Mouse (Mus musculus) liver, embryonic 11.5 days (tissue): ENCODE data around the gene Ankrd60. TPM values are rescaled to one million over a fixed set of nuclear protein-coding genes. Genes with fewer than 3 reads are reported as not detected.

Experiments used
- ATAC-seq: fragments of 200-750 bp; cut with Nextera tagmentation; replicated peaks from 2 replicates; pipeline ENCODE4 v1.8.0; 2017; ENCODE audit warnings: moderate number of reproducible peaks, mild to moderate bottlenecking, moderate TSS enrichment, moderate library complexity; ENCODE audit not compliant: low FRiP score
- DNase-seq: peaks from one replicate; pipeline ENCODE4 v3.0.0-alpha.2; 2017; ENCODE audit warnings: low spot score
- H3K27ac ChIP-seq: fragments of 300-500 bp; sonication (generic); 2 replicates; pipeline ENCODE4 v1.5.1; 2014; ENCODE audit warnings: mild to moderate bottlenecking, low read depth, low read length, control low read depth
- H3K27me3 ChIP-seq: fragments of 300-500 bp; sonication (generic); replicated peaks from 2 replicates; pipeline ENCODE4 v1.6.1; 2014; ENCODE audit warnings: low read length, mixed read lengths; ENCODE audit not compliant: control insufficient read depth, insufficient read depth
- H3K36me3 ChIP-seq: fragments of 300-500 bp; sonication (generic); 2 replicates; pipeline ENCODE4 v1.6.1; 2014; ENCODE audit warnings: mild to moderate bottlenecking, low read length, moderate library complexity, mixed read lengths; ENCODE audit not compliant: control insufficient read depth, insufficient read depth
- H3K4me1 ChIP-seq: fragments of 300-500 bp; sonication (generic); replicated peaks from 2 replicates; pipeline ENCODE4 v1.6.1; 2014; ENCODE audit warnings: low read length, mixed read lengths; ENCODE audit not compliant: control insufficient read depth, insufficient read depth
- H3K4me2 ChIP-seq: fragments of 300-500 bp; sonication (generic); 2 replicates; pipeline ENCODE4 v1.6.1; 2014; ENCODE audit warnings: mild to moderate bottlenecking, control low read depth, moderate library complexity
- H3K4me3 ChIP-seq: fragments of 300-500 bp; sonication (generic); 2 replicates; pipeline ENCODE4 v1.5.1; 2014; ENCODE audit warnings: low read depth, low read length, control low read depth
- H3K9ac ChIP-seq: fragments of 300-500 bp; sonication (generic); 2 replicates; pipeline ENCODE4 v1.6.1; 2014; ENCODE audit warnings: low read depth, low read length, control low read depth
- H3K9me3 ChIP-seq: fragments of 300-500 bp; sonication (generic); 2 replicates; pipeline ENCODE4 v1.6.1; 2016; ENCODE audit warnings: low read length, inconsistent platforms, mixed read lengths; ENCODE audit not compliant: control insufficient read depth
- WGBS: fragments of 180-500 bp; shearing (Covaris S2); extraction: QIAGEN DNeasy Blood & Tissue Kit; methylation state at CpG from one replicate; pipeline ENCODE4 v1.1.7; 2014; 5-methylcytosine and 5-hydroxymethylcytosine counted together
- polyA plus RNA-seq: library from polyadenylated mRNA; unstranded; fragments of >200 nt; fragmentation: Nextera tagmentation; extraction: Ambion mirVana; gene quantifications from 2 replicates; pipeline ENCODE4 v1.2.1, GENCODE M21; 2014

Ankrd60 gene
- polyA plus RNA-seq, 1 experiment from 2014 or later, result not detected

DNA sequence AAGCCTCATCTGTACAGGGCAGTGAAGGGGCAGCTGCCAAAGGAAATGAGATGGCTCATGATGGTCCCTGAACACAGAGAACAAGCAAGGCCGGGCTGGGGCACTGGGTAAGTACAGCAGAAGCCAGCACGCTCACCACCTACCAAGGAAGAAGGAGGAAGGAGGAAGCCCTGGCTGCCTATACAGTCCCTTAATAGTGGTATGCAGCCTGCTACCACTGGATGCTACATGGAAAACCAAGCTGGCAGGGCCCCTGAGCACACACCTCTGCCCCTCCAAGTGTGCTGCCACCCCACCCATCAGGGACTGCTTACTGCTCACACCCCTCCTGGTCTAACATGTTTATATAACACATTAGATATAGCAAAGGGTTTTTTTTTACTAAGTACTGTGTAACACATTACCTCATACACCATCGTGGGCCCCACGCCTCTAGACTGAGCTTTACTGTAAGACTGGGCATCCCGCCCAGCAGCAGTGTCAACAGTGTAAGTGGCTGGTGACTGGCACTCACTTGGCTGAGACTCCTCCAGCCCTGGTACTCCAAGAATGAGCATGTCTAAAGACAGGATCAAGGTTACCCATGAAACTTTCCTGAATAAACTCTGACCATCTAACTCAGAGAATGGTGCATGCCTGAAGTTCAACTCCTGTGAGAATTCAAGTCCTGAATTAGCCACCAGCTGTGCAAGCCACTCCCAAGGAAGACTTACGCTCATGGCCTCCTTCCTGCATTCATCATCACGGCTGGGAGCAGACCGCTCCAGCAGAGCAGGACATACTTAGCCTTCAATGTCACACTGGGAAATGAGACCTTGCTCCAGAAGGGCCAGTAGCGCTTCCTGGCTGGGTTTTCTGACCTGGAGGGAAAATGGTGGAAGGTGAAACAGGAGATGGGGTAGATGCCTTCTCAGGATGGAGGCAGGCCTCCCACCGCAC is 30.1 kb upstream of the Ankrd60 start:
- Histone ChIP-seq H3K4me1 (no peaks in the 10 kb centered on the region; the same call in 1 of the 2 replicates), H3K4me2 (no peak overlapping the region), H3K36me3 (peaks cover 3% of the 10 kb centered on the region; the same call in 1 of the 2 replicates), H3K9me3 (no peaks in the 10 kb centered on the region), H3K27ac (no peak overlapping the region), H3K4me3 (no peak overlapping the region), H3K9ac (no peak overlapping the region), H3K27me3 (no peaks in the 10 kb centered on the region)
- 90% methylated on average over 10 of the region's 10 CpGs for WGBS
- DNase-seq (no peak), ATAC-seq (no peak)

DNA sequence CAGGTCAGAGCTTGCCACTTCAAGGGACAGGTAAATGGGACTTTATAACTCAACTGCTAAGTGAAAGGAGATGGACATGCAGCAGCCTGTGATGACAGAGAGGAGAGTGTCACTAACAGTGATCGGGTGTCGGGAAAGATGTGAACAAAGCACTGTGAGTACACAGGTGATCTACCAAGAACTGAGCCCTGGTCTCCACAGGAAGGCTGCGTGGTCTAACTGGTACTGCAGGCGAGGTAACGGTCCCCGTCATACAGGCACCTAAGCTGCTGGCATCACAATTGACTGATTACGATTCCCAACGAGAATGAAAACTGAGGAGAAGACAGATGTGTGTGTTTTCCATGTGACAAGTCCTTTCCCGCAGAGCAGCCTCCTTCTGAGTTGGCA is 28.2 kb upstream of the Ankrd60 start:
- no peaks in the 10 kb centered on the region for H3K27me3 ChIP-seq
- no peak overlapping the region for H3K27ac ChIP-seq
- no peaks in the 10 kb centered on the region for H3K4me1 ChIP-seq
- H3K9me3 ChIP-seq, result peaks cover 4% of the 10 kb centered on the region; the same call in 1 of the 2 replicates
- no peak overlapping the region for H3K9ac ChIP-seq
- no peak overlapping the region for H3K4me2 ChIP-seq
- DNase-seq (no peak), ATAC-seq (no peak)
- 87% methylated on average over 9 of the region's 9 CpGs for WGBS
- H3K4me3 ChIP-seq, result no peak overlapping the region
- H3K36me3 ChIP-seq, result peaks cover 3% of the 10 kb centered on the region; the same call in 1 of the 2 replicates

DNA sequence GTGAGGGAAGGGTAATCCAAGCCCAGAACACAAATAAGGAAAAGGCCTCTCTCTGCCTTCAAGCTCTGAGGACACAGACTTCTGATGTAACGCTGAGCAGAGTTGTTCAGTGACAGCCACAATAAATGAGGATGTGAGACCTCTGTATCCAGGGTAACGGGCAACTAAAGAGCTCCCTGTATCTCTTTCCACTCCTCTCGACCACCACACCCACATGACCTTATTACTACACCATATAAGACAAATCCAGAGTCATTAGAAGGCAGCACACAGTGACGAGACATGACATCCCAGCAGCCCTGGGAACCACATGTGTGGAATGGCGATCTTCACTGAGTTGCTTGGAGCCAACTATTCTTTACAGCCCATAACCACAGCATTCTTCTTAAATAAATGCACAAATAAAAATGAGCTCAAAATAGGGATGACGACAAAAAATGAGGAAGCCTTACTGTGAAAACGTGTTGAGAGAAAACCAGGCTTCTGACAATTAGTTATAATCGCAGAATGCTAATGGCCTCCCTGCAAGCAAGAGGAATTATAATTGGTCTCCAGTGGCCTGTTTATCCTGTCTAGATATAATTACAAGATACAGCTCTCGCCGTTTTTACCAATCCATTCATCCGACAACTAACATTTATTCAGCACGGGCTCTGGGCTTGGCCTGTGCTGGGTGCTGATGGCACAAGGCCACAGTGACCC is 27.7 kb upstream of the Ankrd60 start:
- DNase-seq, result no peak
- Histone ChIP-seq H3K27ac (no peak overlapping the region), H3K4me3 (no peak overlapping the region), H3K9me3 (peaks cover 4% of the 10 kb centered on the region; the same call in 1 of the 2 replicates), H3K4me2 (no peak overlapping the region), H3K4me1 (no peaks in the 10 kb centered on the region), H3K27me3 (no peaks in the 10 kb centered on the region), H3K36me3 (no peaks in the 10 kb centered on the region; the same call in 1 of the 2 replicates), H3K9ac (no peak overlapping the region)
- ATAC-seq, result no peak
- WGBS, result 74% methylated on average over 12 of the region's 12 CpGs

DNA sequence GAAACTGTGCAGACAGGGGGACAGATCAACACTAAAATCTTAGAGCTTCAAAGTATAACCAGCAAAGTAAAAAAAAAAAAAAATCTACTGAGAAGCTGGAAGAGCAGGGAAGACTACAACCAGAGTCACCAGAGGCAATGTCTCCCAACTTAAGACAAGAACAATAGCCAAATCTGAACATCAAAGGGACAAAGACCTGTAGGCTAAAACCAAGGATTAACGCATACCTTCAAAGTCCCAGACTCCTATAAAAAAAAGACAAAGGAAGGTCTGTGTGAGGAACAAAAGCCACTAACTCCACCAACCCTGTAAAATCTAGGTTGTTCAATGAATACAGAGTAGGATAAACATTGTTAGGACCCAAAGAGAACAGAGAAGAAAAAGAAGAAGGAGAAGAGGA is 23.7 kb upstream of the Ankrd60 start:
- H3K4me2 ChIP-seq, result no peak overlapping the region
- peaks cover 4% of the 10 kb centered on the region; the same call in 1 of the 2 replicates for H3K9me3 ChIP-seq
- H3K9ac ChIP-seq, result no peak overlapping the region
- no peak overlapping the region for H3K4me3 ChIP-seq
- 87% methylated on average over 1 of the region's 1 CpGs for WGBS
- H3K27me3 ChIP-seq, result no peaks in the 10 kb centered on the region
- no peaks in the 10 kb centered on the region for H3K4me1 ChIP-seq
- H3K36me3 ChIP-seq, result no peaks in the 10 kb centered on the region; the same call in 1 of the 2 replicates
- H3K27ac ChIP-seq, result no peak overlapping the region
- no peak for ATAC-seq
- DNase-seq, result no peak

DNA sequence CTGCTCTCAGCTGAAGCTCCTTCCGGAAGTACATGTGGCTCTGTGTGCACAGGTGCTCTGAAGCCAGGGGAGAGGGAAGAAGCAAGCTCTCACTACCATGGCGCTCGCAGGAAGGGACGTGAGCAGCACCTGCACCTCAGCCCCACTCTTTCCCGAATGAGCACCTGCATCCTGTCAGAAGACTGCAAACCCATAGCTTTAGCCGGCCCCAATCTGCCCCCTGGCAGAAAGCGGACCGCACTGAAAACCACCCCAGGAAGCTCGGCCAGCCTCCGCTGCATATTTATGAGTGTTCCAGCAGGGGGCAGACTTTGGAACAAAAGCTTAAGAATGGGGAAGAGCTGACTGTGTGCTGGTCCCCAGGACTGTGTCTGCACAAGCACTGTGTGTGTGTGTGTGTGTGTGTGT is 17.2 kb upstream of the Ankrd60 start:
- no peak overlapping the region for H3K9ac ChIP-seq
- H3K4me2 ChIP-seq, result no peak overlapping the region
- no peaks in the 10 kb centered on the region for H3K9me3 ChIP-seq
- no peaks in the 10 kb centered on the region; the same call in 1 of the 2 replicates for H3K27me3 ChIP-seq
- no peaks in the 10 kb centered on the region for H3K36me3 ChIP-seq
- ATAC-seq (no peak), DNase-seq (no peak)
- WGBS, result 56% methylated on average over 10 of the region's 10 CpGs
- no peak overlapping the region for H3K4me3 ChIP-seq
- no peak overlapping the region for H3K27ac ChIP-seq
- H3K4me1 ChIP-seq, result peaks cover 5% of the 10 kb centered on the region; the same call in 1 of the 2 replicates

DNA sequence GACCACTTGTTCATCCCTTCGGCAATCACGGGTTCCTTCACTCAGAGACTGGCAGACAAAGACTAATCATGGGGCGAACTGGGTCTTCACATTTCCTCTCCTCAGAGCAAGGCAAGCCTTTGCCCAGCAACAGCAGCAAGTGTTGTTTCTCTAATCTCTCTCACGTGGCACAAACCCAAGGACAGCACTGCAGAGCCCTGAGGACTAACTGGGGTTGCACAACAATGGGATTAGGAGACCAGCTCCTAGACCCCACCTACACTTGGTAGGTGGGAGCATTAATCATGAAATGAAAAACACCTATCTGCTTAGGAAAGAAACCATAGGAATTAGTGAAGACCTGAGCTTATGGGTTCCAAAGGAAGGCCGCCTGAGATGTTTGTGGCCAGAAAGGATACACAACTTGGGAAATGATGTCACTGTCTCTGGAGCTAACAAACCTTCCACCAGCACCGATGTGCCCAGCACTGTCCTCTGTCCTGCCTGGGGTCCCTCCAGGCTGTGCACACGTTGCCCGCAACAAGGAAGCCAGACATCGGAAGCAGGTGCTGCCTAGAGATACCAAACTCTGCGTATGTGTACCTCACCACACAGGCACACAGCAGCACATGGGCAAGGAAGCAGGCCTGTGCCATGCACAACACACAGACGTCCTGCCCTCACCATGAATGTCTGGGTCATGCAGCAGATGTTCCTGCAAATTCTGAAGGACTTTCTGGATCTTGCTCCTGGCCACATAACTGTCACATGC is 16.3 kb upstream of the Ankrd60 start:
- ATAC-seq, result no peak; the same call in 1 of the 2 replicates
- Histone ChIP-seq H3K9ac (no peak overlapping the region), H3K4me1 (peaks cover 5% of the 10 kb centered on the region; the same call in 1 of the 2 replicates), H3K4me2 (no peak overlapping the region), H3K4me3 (no peak overlapping the region), H3K27me3 (peaks cover 5% of the 10 kb centered on the region), H3K36me3 (no peaks in the 10 kb centered on the region), H3K9me3 (no peaks in the 10 kb centered on the region), H3K27ac (no peak overlapping the region)
- no peak for DNase-seq
- WGBS, result 68% methylated on average over 11 of the region's 11 CpGs

DNA sequence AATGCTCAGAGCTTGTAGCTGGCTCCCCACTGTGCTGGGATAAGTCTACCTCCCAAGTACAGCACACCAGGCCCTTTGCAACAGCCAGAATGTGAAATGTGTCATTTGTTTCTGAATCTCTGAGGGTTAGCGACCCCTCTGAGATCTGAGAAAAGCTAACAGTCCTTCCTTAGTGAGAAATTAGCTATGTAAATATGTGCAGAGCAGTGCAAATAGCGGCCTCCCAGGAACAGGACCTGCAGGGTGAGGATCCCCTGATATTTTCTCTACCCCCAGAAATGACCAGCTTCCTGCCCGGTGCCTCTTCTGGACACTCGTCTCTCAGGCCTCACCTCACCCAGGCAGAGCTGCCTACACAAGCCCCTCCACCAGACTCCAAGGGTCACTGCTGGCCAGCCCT is 15.7 kb upstream of the Ankrd60 start:
- no peaks in the 10 kb centered on the region for H3K9me3 ChIP-seq
- peaks cover 5% of the 10 kb centered on the region; the same call in 1 of the 2 replicates for H3K4me1 ChIP-seq
- DNase-seq (no peak), ATAC-seq (peak; percentile 40; the same call in 1 of the 2 replicates)
- peaks cover 7% of the 10 kb centered on the region for H3K27me3 ChIP-seq
- H3K9ac ChIP-seq, result no peak overlapping the region
- H3K4me2 ChIP-seq, result no peak overlapping the region
- WGBS, result 71% methylated on average over 4 of the region's 4 CpGs
- no peak overlapping the region for H3K4me3 ChIP-seq
- H3K27ac ChIP-seq, result no peak overlapping the region
- no peaks in the 10 kb centered on the region for H3K36me3 ChIP-seq

DNA sequence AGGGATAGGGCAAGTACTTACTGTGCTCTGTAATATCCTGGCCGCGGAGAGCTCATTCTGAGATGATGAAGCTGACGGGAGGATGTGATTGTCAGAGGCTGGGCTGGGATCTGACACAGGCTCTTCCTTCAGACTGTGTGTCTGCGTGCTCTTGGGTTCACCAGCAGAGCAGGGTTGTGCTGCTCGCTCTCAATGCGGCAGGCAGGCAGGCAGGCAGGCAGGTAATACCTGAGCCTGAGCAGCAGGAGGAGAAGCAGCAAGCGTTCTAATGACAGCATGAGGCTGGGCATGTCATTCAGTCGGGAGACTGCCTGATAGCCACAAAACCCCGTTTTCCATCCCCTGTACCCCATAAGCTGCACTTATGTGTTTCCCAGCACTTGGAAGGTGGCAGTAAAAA is 14.6 kb upstream of the Ankrd60 start:
- Histone ChIP-seq H3K4me2 (no peak overlapping the region), H3K27me3 (peaks cover 7% of the 10 kb centered on the region), H3K9me3 (no peaks in the 10 kb centered on the region), H3K9ac (no peak overlapping the region), H3K4me3 (no peak overlapping the region), H3K36me3 (no peaks in the 10 kb centered on the region), H3K4me1 (peaks cover 5% of the 10 kb centered on the region; the same call in 1 of the 2 replicates), H3K27ac (no peak overlapping the region)
- no peak for DNase-seq
- 71% methylated on average over 9 of the region's 9 CpGs for WGBS
- ATAC-seq, result no peak
